Mouse (Mus musculus): Measurements from ENCODE around the gene Tctn3. TPM values are rescaled to one million over a fixed set of nuclear protein-coding genes. Genes with fewer than 3 reads are reported as not detected.
"Not testable (repeated sequence)": the region's sequence is repeated elsewhere in the genome, so short reads cannot be mapped to it uniquely, and the experiment has no call there.

Tctn3 gene
- total and polyA plus RNA-seq, 3 experiments = 6.5 to 7.7 (median 7.6) TPM

DNA sequence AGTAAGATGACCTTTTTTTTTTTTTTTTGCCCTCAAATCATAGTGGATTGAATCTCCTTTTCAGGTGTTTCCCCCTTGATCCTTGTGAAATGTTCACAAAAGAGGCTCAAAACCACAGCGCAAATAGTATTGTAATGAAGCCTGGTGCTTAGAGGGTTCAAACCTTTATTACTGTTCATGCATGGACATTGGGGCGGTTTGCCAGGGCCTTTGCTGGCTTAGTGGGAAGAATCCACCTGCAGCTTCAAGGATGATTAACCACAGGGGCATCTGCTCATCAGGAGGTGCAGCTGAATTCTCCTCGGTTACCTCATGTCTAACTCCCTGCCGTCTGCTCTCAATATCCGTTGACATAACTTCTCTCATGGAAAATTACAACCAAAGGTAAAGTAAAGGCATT is 20.6 kb upstream of the Tctn3 start:
- no peaks in the 10 kb centered on the region for H3K79me2 ChIP-seq (replicated peaks; ENCODE audit: control insufficient read depth, insufficient read depth, low read length)
- H3K36me3 ChIP-seq (ENCODE audit: control insufficient read depth, insufficient read depth, low read length) = no peaks in the 10 kb centered on the region; the same call in 1 of the 2 replicates
- intact Hi-C loops (cut with DNase I) = loop anchor here (5.0 kb wide), 1 partner anchor 65 kb away; no protein-coding TSS in a partner anchor
- peaks cover 6% of the 10 kb centered on the region for H3K4me1 ChIP-seq (ENCODE audit: control insufficient read depth, insufficient read depth, low read length)
- no peak overlapping the region for H3K27ac ChIP-seq
- H3K9ac ChIP-seq (ENCODE audit: low read depth, low read length) = no peak overlapping the region
- H3K4me3 ChIP-seq = no peak overlapping the region
- WGBS = 95% methylated on average over 5 of the region's 5 CpGs
- H3K27me3 ChIP-seq (ENCODE audit: control insufficient read depth, insufficient read depth, low read length) = no peaks in the 10 kb centered on the region
- DNase-seq = no peak
- no peak for TF ChIP-seq POLR2A (IDR thresholded peaks at IDR 0.05; ENCODE audit: insufficient read depth, low read depth, low read length)
- TF ChIP-seq EP300 (IDR thresholded peaks at IDR 0.05; ENCODE audit: insufficient read depth, low read depth, low read length) = no peak
- TF ChIP-seq CTCF (IDR thresholded peaks at IDR 0.05) = no peak

- no peak for DNase-seq
- H3K4me3 ChIP-seq = no peak overlapping the region
- H3K27me3 ChIP-seq (ENCODE audit: control insufficient read depth, insufficient read depth, low read length) = no peaks in the 10 kb centered on the region
- 50% methylated on average over 3 of the region's 3 CpGs for WGBS
- intact Hi-C loops (cut with DNase I) = loop anchor here (5.0 kb wide), 1 partner anchor 65 kb away; no protein-coding TSS in a partner anchor
- no peak overlapping the region for H3K27ac ChIP-seq
- TF ChIP-seq POLR2A (IDR thresholded peaks at IDR 0.05; ENCODE audit: insufficient read depth, low read depth, low read length) (no peak), EP300 (IDR thresholded peaks at IDR 0.05; ENCODE audit: insufficient read depth, low read depth, low read length) (no peak), CTCF (IDR thresholded peaks at IDR 0.05) (no peak)
- no peaks in the 10 kb centered on the region; the same call in 1 of the 2 replicates for H3K36me3 ChIP-seq (ENCODE audit: control insufficient read depth, insufficient read depth, low read length)
- H3K79me2 ChIP-seq (replicated peaks; ENCODE audit: control insufficient read depth, insufficient read depth, low read length) = no peaks in the 10 kb centered on the region
- no peak overlapping the region for H3K9ac ChIP-seq (ENCODE audit: low read depth, low read length)
- peaks cover 6% of the 10 kb centered on the region for H3K4me1 ChIP-seq (ENCODE audit: control insufficient read depth, insufficient read depth, low read length)
Observed at GRCm38 (mm10) chr19:40632193-40632592, 20.2 kb upstream of the Tctn3 start.

DNA sequence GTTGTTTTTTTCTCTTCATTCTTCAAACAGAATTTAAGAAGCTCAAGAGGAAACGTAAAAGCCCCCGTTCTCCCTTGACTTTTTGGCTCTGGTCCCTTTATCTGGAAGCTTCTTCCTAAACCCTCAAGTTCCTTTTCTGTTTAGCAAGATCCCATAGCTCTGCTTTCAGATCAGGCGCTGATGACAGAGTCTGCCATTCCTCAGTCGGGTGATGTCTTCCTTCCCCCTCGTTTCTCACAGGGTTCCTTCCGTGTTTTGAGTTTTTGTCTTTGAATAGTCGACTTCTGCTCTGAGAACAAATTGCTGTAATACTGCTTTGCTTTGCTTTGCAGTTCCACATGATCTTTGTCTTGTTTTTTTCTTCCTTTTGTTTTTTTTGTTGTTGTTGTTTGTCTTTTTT is 18.6 kb upstream of the Tctn3 start:
- no peaks in the 10 kb centered on the region; the same call in 1 of the 2 replicates for H3K36me3 ChIP-seq (ENCODE audit: control insufficient read depth, insufficient read depth, low read length)
- H3K4me3 ChIP-seq = no peak overlapping the region
- intact Hi-C loops (cut with DNase I) = loop anchor here (2.0 to 5.0 kb wide), 2 partner anchors 16 to 67 kb away; no protein-coding TSS in a partner anchor
- no peak for TF ChIP-seq EP300 (IDR thresholded peaks at IDR 0.05; ENCODE audit: insufficient read depth, low read depth, low read length)
- TF ChIP-seq CTCF (IDR thresholded peaks at IDR 0.05) = no peak
- TF ChIP-seq POLR2A (IDR thresholded peaks at IDR 0.05; ENCODE audit: insufficient read depth, low read depth, low read length) = no peak
- 26% methylated on average over 7 of the region's 7 CpGs for WGBS
- no peaks in the 10 kb centered on the region for H3K79me2 ChIP-seq (replicated peaks; ENCODE audit: control insufficient read depth, insufficient read depth, low read length)
- DNase-seq = peak in 1 of 2 experiments; percentile 43
- H3K4me1 ChIP-seq (ENCODE audit: control insufficient read depth, insufficient read depth, low read length) = peaks cover 6% of the 10 kb centered on the region
- H3K27ac ChIP-seq = peak overlapping the region; percentile 60
- H3K9ac ChIP-seq (ENCODE audit: low read depth, low read length) = no peak overlapping the region
- no peaks in the 10 kb centered on the region for H3K27me3 ChIP-seq (ENCODE audit: control insufficient read depth, insufficient read depth, low read length)

DNA sequence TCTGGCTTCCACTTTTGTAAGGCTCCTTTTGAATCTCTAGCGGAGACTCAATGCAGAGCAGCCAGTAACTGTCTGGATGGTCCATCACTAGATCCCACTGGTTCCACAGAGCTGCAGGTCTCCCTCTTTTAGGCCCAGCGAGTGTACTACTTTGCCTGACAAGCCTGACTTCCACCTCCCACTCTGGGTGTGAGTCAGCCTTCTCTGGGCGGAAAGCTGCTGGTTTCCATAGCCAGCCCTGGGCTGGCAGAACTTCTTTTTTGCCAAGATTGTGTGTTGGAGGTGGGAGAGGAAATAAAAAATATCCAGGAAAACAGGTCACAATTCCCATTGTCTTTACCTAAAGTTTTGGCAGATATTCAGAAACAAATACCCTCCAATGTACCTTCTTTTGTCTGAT is 18.1 kb upstream of the Tctn3 start:
- peak in 1 of 2 experiments; percentile 42 for DNase-seq
- H3K27me3 ChIP-seq (ENCODE audit: control insufficient read depth, insufficient read depth, low read length) = no peaks in the 10 kb centered on the region
- no peak overlapping the region for H3K4me3 ChIP-seq
- peaks cover 6% of the 10 kb centered on the region for H3K4me1 ChIP-seq (ENCODE audit: control insufficient read depth, insufficient read depth, low read length)
- H3K79me2 ChIP-seq (replicated peaks; ENCODE audit: control insufficient read depth, insufficient read depth, low read length) = no peaks in the 10 kb centered on the region
- no peak for TF ChIP-seq EP300 (IDR thresholded peaks at IDR 0.05; ENCODE audit: insufficient read depth, low read depth, low read length)
- TF ChIP-seq POLR2A (IDR thresholded peaks at IDR 0.05; ENCODE audit: insufficient read depth, low read depth, low read length) = no peak
- no peak for TF ChIP-seq CTCF (IDR thresholded peaks at IDR 0.05)
- intact Hi-C loops (cut with DNase I) = loop anchor here (2.0 to 5.0 kb wide), 2 partner anchors 17 to 67 kb away; no protein-coding TSS in a partner anchor
- H3K36me3 ChIP-seq (ENCODE audit: control insufficient read depth, insufficient read depth, low read length) = no peaks in the 10 kb centered on the region; the same call in 1 of the 2 replicates
- no peak overlapping the region for H3K9ac ChIP-seq (ENCODE audit: low read depth, low read length)
- WGBS = 40% methylated on average over 3 of the region's 3 CpGs
- H3K27ac ChIP-seq = peak overlapping the region; percentile 60

DNA sequence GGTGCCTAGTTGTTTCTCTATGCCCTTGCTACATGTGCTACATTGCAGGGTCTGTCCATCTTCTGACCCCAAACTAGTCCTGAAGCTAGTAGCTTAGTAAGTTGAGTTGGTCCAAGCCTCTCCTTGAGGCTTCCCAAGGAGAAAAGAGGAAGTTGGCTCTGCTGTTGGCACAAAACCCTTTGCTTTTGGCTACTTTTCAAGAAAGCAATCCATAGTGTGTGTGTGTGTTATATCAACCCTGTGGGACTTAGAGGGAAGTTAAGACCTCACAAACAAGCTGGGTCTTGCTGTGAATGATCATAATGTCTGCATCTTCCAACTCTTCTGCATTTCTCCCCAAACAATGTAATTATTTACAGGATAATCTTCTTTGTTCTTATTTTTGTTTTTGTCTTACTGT is 16.9 kb upstream of the Tctn3 start:
- intact Hi-C loops (cut with DNase I) = no loop called here
- TF ChIP-seq EP300 (IDR thresholded peaks at IDR 0.05; ENCODE audit: insufficient read depth, low read depth, low read length) = no peak
- H3K36me3 ChIP-seq (ENCODE audit: control insufficient read depth, insufficient read depth, low read length) = no peaks in the 10 kb centered on the region; the same call in 1 of the 2 replicates
- H3K27me3 ChIP-seq (ENCODE audit: control insufficient read depth, insufficient read depth, low read length) = no peaks in the 10 kb centered on the region
- H3K4me1 ChIP-seq (ENCODE audit: control insufficient read depth, insufficient read depth, low read length) = peaks cover 6% of the 10 kb centered on the region
- no peak overlapping the region for H3K27ac ChIP-seq
- no peaks in the 10 kb centered on the region for H3K79me2 ChIP-seq (replicated peaks; ENCODE audit: control insufficient read depth, insufficient read depth, low read length)
- DNase-seq = no peak
- no peak overlapping the region for H3K9ac ChIP-seq (ENCODE audit: low read depth, low read length)
- no peak overlapping the region for H3K4me3 ChIP-seq

GRCm38 (mm10) chr19:40625935-40626334 is 13.9 kb upstream of the Tctn3 start:
- DNase-seq = no peak
- Histone ChIP-seq H3K27me3 (ENCODE audit: control insufficient read depth, insufficient read depth, low read length) (no peaks in the 10 kb centered on the region), H3K4me3 (no peak overlapping the region), H3K36me3 (ENCODE audit: control insufficient read depth, insufficient read depth, low read length) (no peaks in the 10 kb centered on the region; the same call in 1 of the 2 replicates), H3K27ac (no peak overlapping the region), H3K4me1 (ENCODE audit: control insufficient read depth, insufficient read depth, low read length) (peaks cover 4% of the 10 kb centered on the region), H3K79me2 (replicated peaks; ENCODE audit: control insufficient read depth, insufficient read depth, low read length) (no peaks in the 10 kb centered on the region), H3K9ac (ENCODE audit: low read depth, low read length) (no peak overlapping the region)
- intact Hi-C loops (cut with DNase I) = no loop called here
- no peak for TF ChIP-seq POLR2A (IDR thresholded peaks at IDR 0.05; ENCODE audit: insufficient read depth, low read depth, low read length)
- no peak for TF ChIP-seq CTCF (IDR thresholded peaks at IDR 0.05)
- TF ChIP-seq EP300 (IDR thresholded peaks at IDR 0.05; ENCODE audit: insufficient read depth, low read depth, low read length) = no peak
- WGBS = 50% methylated on average over 12 of the region's 12 CpGs

DNA sequence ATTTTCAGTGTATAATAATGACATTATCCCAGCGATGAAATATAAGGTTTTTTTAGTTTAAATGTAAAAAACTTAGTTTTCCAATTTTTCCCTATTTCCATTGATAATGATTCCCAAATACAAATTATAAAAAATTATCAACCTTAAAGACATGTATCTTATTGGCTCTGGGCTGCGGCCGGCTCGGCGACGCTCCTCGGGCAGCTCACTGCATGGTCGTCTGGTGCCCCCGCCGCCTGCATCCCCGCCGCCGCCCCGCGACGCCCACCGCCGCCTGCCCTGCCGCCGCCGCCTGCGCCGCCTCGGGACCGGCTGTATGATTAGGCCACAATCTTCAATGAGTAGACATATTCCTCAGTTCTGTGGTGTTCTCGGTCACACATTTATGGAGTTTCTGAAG is 9.6 kb upstream of the Tctn3 start:
- H3K4me3 ChIP-seq; intact Hi-C loops (cut with DNase I); H3K9ac ChIP-seq (ENCODE audit: low read depth, low read length); H3K79me2 ChIP-seq (replicated peaks; ENCODE audit: control insufficient read depth, insufficient read depth, low read length); DNase-seq; H3K36me3 ChIP-seq (ENCODE audit: control insufficient read depth, insufficient read depth, low read length); H3K4me1 ChIP-seq (ENCODE audit: control insufficient read depth, insufficient read depth, low read length); H3K27ac ChIP-seq; H3K27me3 ChIP-seq (ENCODE audit: control insufficient read depth, insufficient read depth, low read length): not testable (repeated sequence)
- WGBS = 58% methylated on average over 17 of the region's 26 CpGs
